Mouse (Mus musculus): Measurements from ENCODE around the gene Epdr1. TPM values are rescaled to one million over a fixed set of nuclear protein-coding genes. Genes with fewer than 3 reads are reported as not detected.

The Epdr1 gene
- polyA plus RNA-seq (2012; rRNA removed): 175 and 181 TPM in 2 replicates

DNA sequence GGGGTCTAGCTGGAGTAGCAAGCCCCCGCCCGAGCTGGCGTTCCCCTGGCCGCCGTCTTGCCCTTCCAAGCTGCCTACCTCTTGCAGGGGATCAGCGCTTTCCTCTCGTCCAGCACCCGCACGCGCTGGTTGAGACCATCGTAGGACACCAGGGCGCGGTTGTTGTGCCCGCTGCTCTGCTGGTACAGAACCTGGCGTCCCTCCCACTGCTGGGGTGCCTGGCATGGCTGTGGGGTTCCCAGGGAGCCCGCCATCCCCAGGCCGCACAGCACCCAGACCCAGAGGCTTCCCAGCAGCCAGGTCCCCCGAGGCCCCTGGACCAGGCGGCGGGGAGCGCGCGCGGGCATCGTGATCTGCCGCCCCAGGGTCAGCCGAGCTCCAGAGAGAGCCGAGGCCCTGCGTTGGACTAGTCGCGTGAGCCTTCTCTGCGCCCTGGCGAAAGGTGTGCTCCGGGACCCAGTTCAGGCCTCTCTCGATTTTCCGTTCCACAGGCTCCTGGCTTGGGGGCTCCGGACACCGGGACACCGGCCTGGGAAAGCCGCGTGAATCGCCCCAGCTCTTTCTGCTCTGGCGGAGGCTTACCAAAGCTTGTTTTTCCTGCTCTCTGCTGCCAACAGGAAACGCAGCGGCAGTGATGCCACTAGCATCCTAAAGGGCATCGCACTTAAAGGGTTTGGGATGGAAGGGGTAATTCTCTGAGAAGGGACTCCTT, at the start of gene Epdr1:
Gene Epdr1, minus strand, starts transcription at position 712 of the 712 bp plus-strand sequence.
- Histone ChIP-seq H3K27me3 (ENCODE audit: control insufficient read depth, insufficient read depth, low read length) (no peaks in the 10 kb centered on the region), H3K4me1 (ENCODE audit: control insufficient read depth, insufficient read depth, low read length) (peaks cover 6% of the 10 kb centered on the region; the same call in 1 of the 2 replicates), H3K27ac (ENCODE audit: insufficient read depth, low read length) (peak within 1 kb of the TSS; percentile 98), H3K4me3 (replicated peaks; ENCODE audit: insufficient read depth, low read depth, low read length) (peak within 1 kb of the TSS; percentile 78)
- peak; percentile 88 to 89 for DNase-seq
- TF ChIP-seq CTCF (IDR thresholded peaks at IDR 0.05; ENCODE audit: borderline replicate concordance, insufficient read depth, low read depth, low read length) (peak; percentile 70; the same call in 1 of the 2 replicates), POLR2A (IDR thresholded peaks at IDR 0.05; ENCODE audit: borderline replicate concordance, insufficient read depth, low read length) (peak; percentile 68; the same call in 1 of the 2 replicates)
- 1% methylated on average over 46 of the region's 46 CpGs for WGBS

DNA sequence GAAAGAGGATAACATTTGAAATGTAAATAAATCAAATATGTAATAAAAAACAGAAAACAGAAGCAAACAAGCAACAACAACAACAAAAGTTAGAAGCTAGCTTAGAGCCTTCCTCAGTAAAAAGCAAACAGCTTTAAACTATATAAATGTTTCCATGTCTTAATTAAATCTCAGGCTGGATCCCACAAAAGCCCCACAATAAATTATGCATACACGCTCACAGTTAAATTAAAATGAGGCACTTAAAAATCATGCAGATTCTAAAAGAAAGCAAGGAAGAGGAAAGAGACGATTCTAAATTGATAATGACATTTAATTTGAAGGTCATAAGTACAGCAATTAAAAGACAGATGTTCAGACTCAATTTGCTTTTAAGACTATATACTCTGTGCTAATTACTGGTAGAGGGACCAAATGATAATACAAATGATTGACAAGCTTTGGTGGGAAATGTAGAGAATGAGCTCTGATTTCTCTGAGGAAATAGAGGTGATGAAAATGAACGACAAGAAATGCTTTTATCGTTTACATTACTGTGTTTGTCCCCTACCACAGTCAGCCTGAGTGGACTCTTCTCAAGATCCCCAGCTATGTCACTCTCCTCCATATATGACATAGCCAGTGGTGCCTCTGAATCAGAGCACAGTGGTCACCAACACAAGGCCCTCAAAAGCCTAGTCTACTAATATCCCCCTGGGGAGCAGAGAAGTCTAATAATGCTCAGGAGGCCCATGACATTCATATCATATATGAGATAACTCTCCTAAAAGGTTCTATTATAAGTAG, 48.8 kb upstream of the Epdr1 start:
- no peak overlapping the region for H3K4me3 ChIP-seq (replicated peaks; ENCODE audit: insufficient read depth, low read depth, low read length)
- no peaks in the 10 kb centered on the region for H3K4me1 ChIP-seq (ENCODE audit: control insufficient read depth, insufficient read depth, low read length)
- no peak for DNase-seq
- no peak overlapping the region for H3K27ac ChIP-seq (ENCODE audit: insufficient read depth, low read length)
- 80% methylated on average over 4 of the region's 4 CpGs for WGBS
- no peak for TF ChIP-seq POLR2A (IDR thresholded peaks at IDR 0.05; ENCODE audit: borderline replicate concordance, insufficient read depth, low read length)
- TF ChIP-seq CTCF (IDR thresholded peaks at IDR 0.05; ENCODE audit: borderline replicate concordance, insufficient read depth, low read depth, low read length): no peak
- H3K27me3 ChIP-seq (ENCODE audit: control insufficient read depth, insufficient read depth, low read length): no peaks in the 10 kb centered on the region

DNA sequence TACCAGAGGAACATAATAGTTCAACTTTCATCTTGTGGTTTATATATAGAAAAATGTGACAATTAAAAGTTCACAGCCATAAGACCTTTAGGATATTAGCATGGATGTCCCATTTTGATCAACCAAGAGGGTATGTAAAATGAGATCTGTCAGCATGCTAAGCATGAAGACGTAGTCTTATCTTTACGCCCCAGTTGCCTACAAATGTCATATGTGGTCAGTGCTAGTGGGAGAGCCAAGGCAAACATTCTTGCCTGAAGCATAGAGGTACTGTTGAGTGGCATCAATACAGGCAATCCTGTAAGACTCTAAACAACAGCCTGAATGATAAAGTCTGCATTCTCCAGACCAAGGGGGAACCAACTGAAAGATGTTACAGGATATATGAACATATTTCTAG, 32.7 kb upstream of the Epdr1 start:
- no peak overlapping the region for H3K4me3 ChIP-seq (replicated peaks; ENCODE audit: insufficient read depth, low read depth, low read length)
- H3K27ac ChIP-seq (ENCODE audit: insufficient read depth, low read length): no peak overlapping the region
- no peaks in the 10 kb centered on the region for H3K4me1 ChIP-seq (ENCODE audit: control insufficient read depth, insufficient read depth, low read length)
- H3K27me3 ChIP-seq (ENCODE audit: control insufficient read depth, insufficient read depth, low read length): no peaks in the 10 kb centered on the region
- no peak for DNase-seq
- TF ChIP-seq POLR2A (IDR thresholded peaks at IDR 0.05; ENCODE audit: borderline replicate concordance, insufficient read depth, low read length): no peak
- no peak for TF ChIP-seq CTCF (IDR thresholded peaks at IDR 0.05; ENCODE audit: borderline replicate concordance, insufficient read depth, low read depth, low read length)
- WGBS: 84% methylated on average over 2 of the region's 2 CpGs

DNA sequence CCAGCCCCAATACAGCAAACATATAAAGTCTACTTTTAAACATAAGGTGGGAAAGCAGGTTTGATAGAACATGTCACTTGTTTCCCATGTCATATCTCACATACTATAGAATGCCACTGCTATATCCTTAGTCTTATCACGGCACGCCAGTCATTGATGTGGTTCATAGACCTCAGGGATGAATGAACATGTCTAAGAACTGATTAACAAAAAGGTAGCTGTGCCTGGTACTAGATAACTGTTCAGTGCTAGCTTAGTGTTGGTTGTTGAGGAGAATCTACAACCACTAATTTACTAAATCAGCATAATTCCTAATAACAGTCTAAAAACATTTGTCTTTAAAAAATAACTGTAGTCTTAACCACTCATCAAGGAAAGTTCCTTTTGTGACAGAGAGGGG, 30.1 kb upstream of the Epdr1 start:
- 95% methylated on average over 2 of the region's 2 CpGs for WGBS

DNA sequence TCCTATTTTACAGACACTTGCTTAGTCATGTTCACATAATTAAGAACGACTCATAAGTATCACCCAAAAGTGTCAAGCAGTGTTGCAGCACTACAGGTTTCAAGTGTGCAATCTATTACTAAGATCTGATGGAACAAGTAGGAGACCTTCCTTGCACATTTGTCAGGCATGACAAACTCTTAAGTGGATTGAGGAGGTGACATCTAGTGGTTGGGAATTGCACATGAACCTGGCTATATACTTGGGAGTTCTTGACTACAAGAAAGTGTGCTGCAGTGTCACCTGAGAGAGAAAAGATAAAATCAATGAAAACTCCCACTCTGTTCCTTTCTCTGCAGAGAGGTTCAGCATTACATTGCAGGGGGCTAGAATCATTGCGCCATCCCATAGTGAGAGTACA, 24.5 kb upstream of the Epdr1 start:
- 70% methylated on average over 2 of the region's 2 CpGs for WGBS
- no peak overlapping the region for H3K27ac ChIP-seq (ENCODE audit: insufficient read depth, low read length)
- peak in 1 of 2 experiments; percentile 17 for DNase-seq
- no peak overlapping the region for H3K4me3 ChIP-seq (replicated peaks; ENCODE audit: insufficient read depth, low read depth, low read length)
- no peaks in the 10 kb centered on the region for H3K4me1 ChIP-seq (ENCODE audit: control insufficient read depth, insufficient read depth, low read length)
- TF ChIP-seq POLR2A (IDR thresholded peaks at IDR 0.05; ENCODE audit: borderline replicate concordance, insufficient read depth, low read length) (no peak), CTCF (IDR thresholded peaks at IDR 0.05; ENCODE audit: borderline replicate concordance, insufficient read depth, low read depth, low read length) (no peak; the same call in 1 of the 2 replicates)
- no peaks in the 10 kb centered on the region for H3K27me3 ChIP-seq (ENCODE audit: control insufficient read depth, insufficient read depth, low read length)

More for the DNA sequence above, 30.1 kb upstream of the Epdr1 start:
- no peak overlapping the region for H3K4me3 ChIP-seq (replicated peaks; ENCODE audit: insufficient read depth, low read depth, low read length)
- no peaks in the 10 kb centered on the region for H3K4me1 ChIP-seq (ENCODE audit: control insufficient read depth, insufficient read depth, low read length)
- no peak for TF ChIP-seq CTCF (IDR thresholded peaks at IDR 0.05; ENCODE audit: borderline replicate concordance, insufficient read depth, low read depth, low read length)
- TF ChIP-seq POLR2A (IDR thresholded peaks at IDR 0.05; ENCODE audit: borderline replicate concordance, insufficient read depth, low read length): no peak
- DNase-seq: no peak
- H3K27ac ChIP-seq (ENCODE audit: insufficient read depth, low read length): no peak overlapping the region
- no peaks in the 10 kb centered on the region for H3K27me3 ChIP-seq (ENCODE audit: control insufficient read depth, insufficient read depth, low read length)

DNA sequence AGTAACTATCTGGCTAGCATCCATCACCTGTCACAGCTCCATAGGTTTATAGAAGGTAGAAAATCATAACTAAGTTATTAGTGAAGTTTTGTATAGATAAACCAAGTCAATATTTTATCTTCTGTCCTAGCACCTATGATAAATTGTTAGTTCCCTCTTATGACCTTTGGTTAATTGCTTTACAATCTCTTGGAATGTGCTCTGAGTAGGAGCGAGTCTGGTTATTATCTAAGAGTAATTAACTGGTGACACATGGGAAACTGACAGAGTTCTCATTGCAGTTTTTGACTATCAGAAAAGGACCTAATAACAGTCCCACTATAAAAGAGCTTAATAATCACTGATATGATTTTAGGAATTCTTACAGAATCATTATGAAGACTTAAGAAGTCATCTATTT, 23.8 kb upstream of the Epdr1 start:
- H3K27ac ChIP-seq (ENCODE audit: insufficient read depth, low read length): no peak overlapping the region
- 79% methylated on average over 1 of the region's 1 CpGs for WGBS
- H3K27me3 ChIP-seq (ENCODE audit: control insufficient read depth, insufficient read depth, low read length): no peaks in the 10 kb centered on the region
- H3K4me1 ChIP-seq (ENCODE audit: control insufficient read depth, insufficient read depth, low read length): no peaks in the 10 kb centered on the region
- H3K4me3 ChIP-seq (replicated peaks; ENCODE audit: insufficient read depth, low read depth, low read length): no peak overlapping the region
- TF ChIP-seq POLR2A (IDR thresholded peaks at IDR 0.05; ENCODE audit: borderline replicate concordance, insufficient read depth, low read length) (no peak), CTCF (IDR thresholded peaks at IDR 0.05; ENCODE audit: borderline replicate concordance, insufficient read depth, low read depth, low read length) (no peak)
- no peak for DNase-seq

DNA sequence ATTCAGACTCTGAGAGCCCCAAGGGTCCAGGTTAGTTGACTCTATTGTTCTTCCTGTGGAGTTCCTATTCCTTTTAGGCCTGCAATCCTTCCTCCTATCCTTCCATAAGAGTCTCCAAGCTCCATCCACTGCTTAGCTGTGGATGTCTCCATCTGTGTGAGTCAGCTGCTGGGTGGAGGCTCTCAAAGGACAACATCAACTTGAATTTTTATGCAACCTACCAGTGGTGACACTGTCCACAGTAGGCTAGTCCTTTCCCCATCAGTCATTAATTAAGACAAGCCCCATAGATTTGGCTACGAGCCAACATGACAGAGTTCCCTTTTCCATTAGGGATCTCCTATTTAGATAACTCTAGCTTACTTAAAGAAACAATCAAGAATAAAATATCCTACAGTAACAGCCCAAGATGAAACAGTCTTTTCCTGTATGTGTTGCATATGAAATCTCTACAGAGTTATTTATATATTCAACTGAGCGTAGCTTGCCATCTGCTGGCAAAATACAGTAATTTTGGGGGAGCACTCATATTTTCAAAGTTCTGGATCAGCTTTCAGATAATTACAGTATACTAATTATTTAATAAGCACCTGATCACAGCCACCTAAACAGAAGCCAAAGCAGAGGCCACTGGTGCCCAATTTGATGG, 20.6 kb upstream of the Epdr1 start:
- Histone ChIP-seq H3K4me3 (replicated peaks; ENCODE audit: insufficient read depth, low read depth, low read length) (no peak overlapping the region), H3K27ac (ENCODE audit: insufficient read depth, low read length) (no peak overlapping the region), H3K4me1 (ENCODE audit: control insufficient read depth, insufficient read depth, low read length) (no peaks in the 10 kb centered on the region), H3K27me3 (ENCODE audit: control insufficient read depth, insufficient read depth, low read length) (no peaks in the 10 kb centered on the region)
- DNase-seq: no peak
- TF ChIP-seq CTCF (IDR thresholded peaks at IDR 0.05; ENCODE audit: borderline replicate concordance, insufficient read depth, low read depth, low read length): no peak; the same call in 1 of the 2 replicates
- TF ChIP-seq POLR2A (IDR thresholded peaks at IDR 0.05; ENCODE audit: borderline replicate concordance, insufficient read depth, low read length): no peak
- WGBS: 62% methylated on average over 2 of the region's 2 CpGs

Measured in cerebellum, adult 2 months (tissue).